Mouse (Mus musculus) forelimb bud, embryonic 11.5 days (tissue): Measurements from ENCODE around the gene Tcl1b1.
"Not testable (repeated sequence)": the region's sequence is repeated elsewhere in the genome, so short reads cannot be mapped to it uniquely, and the experiment has no call there.

Experiments used
- DNase-seq: peaks from one replicate; pipeline ENCODE4 v3.0.0-alpha.2; 2012; ENCODE audit warnings: low read depth, low spot score

Tcl1b1 gene

GRCm38 (mm10) chr12:105190743-105191142, 31.3 kb downstream of the Tcl1b1 start, which contains the start of gene Tcl1b3:
TSS of gene Tcl1b3 (plus strand) at chr12:105191043.
- DNase-seq = not testable (repeated sequence)

- not testable (repeated sequence) for DNase-seq
Measured at GRCm38 (mm10) chr12:105199684-105200497, 40.4 kb downstream of the Tcl1b1 start.

GRCm38 (mm10) chr12:105201657-105202056, 42.2 kb downstream of the Tcl1b1 start, which contains the start of gene Tcl1b4:
TSS of gene Tcl1b4 (plus strand) at chr12:105201957.
- DNase-seq = not testable (repeated sequence)

- DNase-seq = no peak
Measured at GRCm38 (mm10) chr12:105207071-105207470, 47.6 kb downstream of the Tcl1b1 start.

- no peak for DNase-seq
Measured at GRCm38 (mm10) chr12:105208441-105208840, 49.0 kb downstream of the Tcl1b1 start.

GRCm38 (mm10) chr12:105209231-105209630, 49.7 kb downstream of the Tcl1b1 start:
- no peak for DNase-seq
